Mouse (Mus musculus) neutrophil, adult 83 days (primary cell): ENCODE measurements around the gene Clec4a3. TPM values are rescaled to one million over a fixed set of nuclear protein-coding genes. Genes with fewer than 3 reads are reported as not detected.

ENCODE experiments used
- total RNA-seq, 2 experiments: library from RNA; stranded (reverse); gene quantifications; one replicate each; pipeline ENCODE4 v1.2.4; 2023

Clec4a3 gene
- total RNA-seq = 10 to 100 TPM; 69.4 to 73.0 TPM

DNA sequence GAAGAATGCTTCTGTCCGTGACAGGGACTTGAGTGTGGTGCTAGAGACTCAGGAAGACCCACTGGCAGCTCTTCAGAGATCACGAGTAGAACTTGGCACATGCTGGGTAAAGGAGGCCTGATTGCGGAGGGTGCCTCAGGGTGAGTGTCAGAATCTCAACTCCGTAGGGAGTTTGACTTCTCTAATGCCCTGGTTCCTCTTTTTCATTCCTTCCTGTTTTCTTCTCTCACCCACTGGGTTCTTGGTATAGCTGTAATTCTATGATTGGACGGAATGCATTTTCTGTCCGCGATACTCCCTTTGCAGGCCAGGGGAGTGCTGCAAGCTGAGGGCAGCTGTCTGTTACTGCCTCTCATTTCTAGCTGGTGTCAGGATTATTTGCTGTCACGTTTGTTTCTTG lies at the start of gene Clec4a3:
Gene Clec4a3, plus strand, starts transcription at position 115 of the 400 bp plus-strand sequence.

DNA sequence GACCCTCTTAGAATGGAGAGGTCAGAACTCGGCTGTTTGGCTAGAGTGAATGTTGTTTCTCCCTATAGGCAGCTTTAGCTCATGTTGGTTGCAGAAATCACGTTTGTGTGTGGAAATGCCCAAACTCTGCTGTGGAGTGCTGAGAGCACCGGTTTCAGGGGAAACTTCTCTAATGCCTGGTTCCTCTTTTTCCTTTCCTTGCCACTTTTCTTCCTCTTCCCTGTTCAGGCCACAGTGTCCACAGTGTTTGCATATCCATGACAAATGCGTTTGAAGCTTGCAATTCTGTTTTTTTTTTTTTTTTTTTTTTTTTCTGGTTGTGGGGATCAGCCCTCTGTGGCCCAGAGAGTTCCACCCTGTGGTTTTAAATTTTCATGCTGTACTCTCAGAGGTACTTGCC lies 30.9 kb upstream of the Clec4a3 start, which contains the start of gene Clec4a1:
Gene Clec4a1, plus strand, starts transcription at position 398 of the 400 bp plus-strand sequence.

DNA sequence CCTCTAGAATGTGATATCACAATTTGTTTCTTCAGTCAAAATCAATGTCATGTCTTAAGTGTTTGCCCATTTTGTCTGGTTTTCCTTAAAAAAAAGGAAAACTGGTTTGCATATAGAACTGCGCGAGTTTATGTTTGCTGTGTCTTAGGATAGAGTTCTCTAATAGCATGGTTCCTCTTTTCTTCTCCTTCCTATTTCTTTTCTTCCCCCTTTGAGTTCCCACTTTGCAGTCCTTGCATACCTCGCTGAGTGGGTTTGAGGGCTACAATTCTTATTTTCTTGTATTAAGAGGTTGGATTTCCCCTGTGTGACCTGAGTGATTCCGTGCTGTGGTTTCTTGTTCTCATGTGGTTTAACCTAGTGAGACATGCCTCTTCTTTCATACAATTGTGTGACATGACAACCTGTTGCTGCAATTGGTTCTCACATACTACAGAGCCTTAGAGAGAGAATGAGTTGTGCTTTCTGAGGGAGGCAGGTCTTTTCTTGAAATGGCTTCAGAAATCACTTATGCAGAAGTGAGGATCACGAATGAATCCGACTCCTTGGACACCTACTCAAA lies 37.6 kb downstream of the Clec4a3 start, which contains the start of gene Clec4a4:
Gene Clec4a4, plus strand, starts transcription at position 492 of the 562 bp plus-strand sequence.

Other genes with a start within 250 kb of the Clec4a3 start
- gene Nanog, start 245.0 kb upstream of the Clec4a3 start, total RNA-seq = not detected
- 100 to 1,000 TPM; 531 to 535 TPM for gene Slc2a3, start 150.9 kb upstream of the Clec4a3 start, total RNA-seq
- gene Foxj2, start 132.6 kb upstream of the Clec4a3 start, total RNA-seq = 10 to 100 TPM; 27.4 to 27.8 TPM
- under 1 TPM; 0.53 to 0.55 TPM for gene C3ar1, start 96.4 kb upstream of the Clec4a3 start, total RNA-seq
- gene Necap1, start 78.0 kb upstream of the Clec4a3 start, total RNA-seq = 10 to 100 TPM; 41.5 to 42.4 TPM
- 10 to 100 TPM; 60.6 to 71.3 TPM for gene Clec4a1, start 30.7 kb upstream of the Clec4a3 start, total RNA-seq
- gene Clec4a4, start 37.9 kb downstream of the Clec4a3 start, total RNA-seq = 1 to 10 TPM; 1.5 to 1.9 TPM
- gene Clec4b1, start 97.4 kb downstream of the Clec4a3 start, total RNA-seq = 1 to 10 TPM; 3.7 to 4.4 TPM
- gene Clec4a2, start 153.9 kb downstream of the Clec4a3 start, total RNA-seq = 100 to 1,000 TPM; 212 to 236 TPM
- gene Clec4b2, start 220.4 kb downstream of the Clec4a3 start, total RNA-seq = 10 to 100 TPM in 1 of 2 experiments, 1 to 10 TPM in 1; 9.6 to 12.2 TPM